Mouse (Mus musculus) brain, embryonic 14.5 days (tissue): Measurements from ENCODE around the gene Cntnap1.

Experiments
- CTCF ChIP-seq: fragments of 200-500 bp; IDR thresholded peaks from 2 replicates; pipeline ENCODE4 v1.5.1; 2012; ENCODE audit warnings: inconsistent platforms, mild to moderate bottlenecking, moderate library complexity, borderline replicate concordance; ENCODE audit not compliant: insufficient read depth, insufficient read length; ENCODE audit errors: extremely low read depth
- POLR2A ChIP-seq: fragments of 200-500 bp; IDR thresholded peaks from 2 replicates; pipeline ENCODE4 v1.6.1; 2012; ENCODE audit warnings: mild to moderate bottlenecking, inconsistent platforms, borderline replicate concordance; ENCODE audit not compliant: poor library complexity, insufficient read depth, insufficient read length, severe bottlenecking; ENCODE audit errors: extremely low read depth

- no peak for TF ChIP-seq CTCF
- no peak for TF ChIP-seq POLR2A
Observed at GRCm38 (mm10) chr11:101230526-101230925, 60.2 kb downstream of the Cntnap1 start.
